ENCODE assay signal across 8 mouse cellular contexts in the genomic region with DNA sequence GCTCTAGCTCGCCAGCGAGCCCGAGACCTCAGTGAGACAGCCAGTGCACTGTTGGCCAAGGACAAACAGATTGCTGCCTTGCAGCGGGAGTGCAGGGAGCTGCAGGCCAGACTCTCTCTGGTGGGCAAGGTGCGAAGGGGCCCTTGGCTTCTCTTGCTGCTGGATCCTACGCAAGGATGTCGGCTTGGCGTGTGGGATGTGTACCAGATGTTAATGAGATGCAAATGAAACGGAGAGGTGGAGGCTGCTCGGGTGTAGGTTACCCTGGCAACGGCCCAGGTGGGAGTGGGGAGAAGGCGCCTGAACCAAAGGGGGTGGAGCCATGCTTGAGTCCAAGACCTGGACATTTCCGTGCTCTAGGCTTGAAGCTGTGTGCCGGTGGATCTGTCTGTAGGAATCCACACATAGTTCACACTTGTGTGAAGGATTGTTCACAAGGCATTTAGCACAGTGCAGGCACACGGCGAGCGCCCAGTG. TPM values are rescaled to one million over a fixed set of nuclear protein-coding genes. Genes with fewer than 3 reads are reported as not detected.
DNase-seq lines count a peak whose midpoint lies in the region; ATAC-seq and TF ChIP-seq lines count a peak whose summit lies in the region.

No protein-coding gene starts in this region.

- H3K27me3 ChIP-seq in heart, embryonic 12.5 days (replicated peaks) = peaks cover 92% of the 10 kb centered on the region
- peaks cover 85% of the 10 kb centered on the region for H3K27me3 ChIP-seq in forebrain, embryonic 10.5 days (ENCODE audit: poor library complexity, severe bottlenecking)
- no peaks in the 10 kb centered on the region for H3K27me3 ChIP-seq in kidney, adult 2 months (replicated peaks; ENCODE audit: control insufficient read depth, insufficient read depth, low read length)
- peaks cover 73% of the 10 kb centered on the region for H3K27me3 ChIP-seq in limb, embryonic 11.5 days (ENCODE audit: control insufficient read depth, insufficient read depth, low read length)
- peaks cover 10% of the 10 kb centered on the region for H3K27me3 ChIP-seq in neural tube, embryonic 15.5 days (replicated peaks)

- H3K9me3 ChIP-seq in heart, embryonic 12.5 days (replicated peaks) = no peaks in the 10 kb centered on the region
- H3K9me3 ChIP-seq in forebrain, embryonic 10.5 days = no peaks in the 10 kb centered on the region
- no peaks in the 10 kb centered on the region for H3K9me3 ChIP-seq in limb, embryonic 11.5 days (ENCODE audit: control insufficient read depth, low read length)
- H3K9me3 ChIP-seq in neural tube, embryonic 15.5 days (replicated peaks) = no peaks in the 10 kb centered on the region

- no peaks in the 10 kb centered on the region for H3K36me3 ChIP-seq in heart, embryonic 12.5 days
- H3K36me3 ChIP-seq in forebrain, embryonic 10.5 days (replicated peaks) = no peaks in the 10 kb centered on the region
- no peaks in the 10 kb centered on the region for H3K36me3 ChIP-seq in kidney, adult 2 months (ENCODE audit: control insufficient read depth, insufficient read depth, low read length)
- no peaks in the 10 kb centered on the region for H3K36me3 ChIP-seq in limb, embryonic 11.5 days (ENCODE audit: control insufficient read depth, insufficient read depth, low read length)
- peaks cover 18% of the 10 kb centered on the region for H3K36me3 ChIP-seq in neural tube, embryonic 15.5 days

- peak; percentile 22 for ATAC-seq in heart, embryonic 12.5 days (ENCODE audit: insufficient number of reproducible peaks, low FRiP score)
- peak; percentile 48; the same call in 1 of the 2 replicates for ATAC-seq in limb, embryonic 11.5 days (ENCODE audit: insufficient number of reproducible peaks, low FRiP score, low TSS enrichment, low read depth)
- ATAC-seq in neural tube, embryonic 15.5 days (ENCODE audit: low FRiP score) = peak; percentile 58

- intact Hi-C loops in heart, postnatal 10 days (cut with DNase I) = no loop called here

- peak overlapping the region; percentile 65; the same call in 1 of the 2 replicates for H3K9ac ChIP-seq in heart, embryonic 12.5 days
- H3K9ac ChIP-seq in limb, embryonic 11.5 days (ENCODE audit: low read length) = no peak overlapping the region; the same call in 1 of the 2 replicates
- peak overlapping the region; percentile 80 for H3K9ac ChIP-seq in neural tube, embryonic 15.5 days (replicated peaks)

- peak overlapping the region; percentile 87 for H3K4me2 ChIP-seq in heart, embryonic 12.5 days
- peak overlapping the region; percentile 93 for H3K4me2 ChIP-seq in limb, embryonic 11.5 days (ENCODE audit: low read depth, severe bottlenecking)
- peak overlapping the region; percentile 96 for H3K4me2 ChIP-seq in neural tube, embryonic 15.5 days

- TF ChIP-seq CTCF in kidney, adult 2 months (conservative IDR thresholded peaks at IDR 0.05; ENCODE audit: insufficient read depth, insufficient read length, low read depth, low read length) = no peak

- TF ChIP-seq POLR2A in kidney, adult 2 months (IDR thresholded peaks at IDR 0.05; ENCODE audit: low read depth, low read length) = no peak

- H3K4me3 ChIP-seq in heart, embryonic 12.5 days = peak overlapping the region; percentile 51
- H3K4me3 ChIP-seq in forebrain, embryonic 10.5 days = peak overlapping the region; percentile 72
- H3K4me3 ChIP-seq in kidney, adult 2 months (ENCODE audit: insufficient read depth, low read depth, low read length) = peak overlapping the region; percentile 43
- H3K4me3 ChIP-seq in limb, embryonic 11.5 days (ENCODE audit: low read depth, low read length) = peak overlapping the region; percentile 40
- peak overlapping the region; percentile 71 for H3K4me3 ChIP-seq in neural tube, embryonic 15.5 days (replicated peaks)

- H3K27ac ChIP-seq in heart, embryonic 12.5 days (ENCODE audit: poor library complexity, severe bottlenecking) = no peak overlapping the region
- peak overlapping the region; percentile 85 for H3K27ac ChIP-seq in forebrain, embryonic 10.5 days
- H3K27ac ChIP-seq in kidney, adult 2 months (ENCODE audit: insufficient read depth, low read depth, low read length) = no peak overlapping the region
- no peak overlapping the region for H3K27ac ChIP-seq in limb, embryonic 11.5 days (replicated peaks; ENCODE audit: low read depth, low read length)
- peak overlapping the region; percentile 86 for H3K27ac ChIP-seq in neural tube, embryonic 15.5 days (replicated peaks)

- DNase-seq in heart, postnatal 10 days = no peak
- DNase-seq in ZHBTc4 (ENCODE audit: low read depth, low spot score) = peak; percentile 95
- peak; percentile 71 for DNase-seq in forebrain, embryonic 10.5 days (ENCODE audit: extremely low spot score, low spot score)
- DNase-seq in kidney, adult 2 months = peak; percentile 55
- DNase-seq in limb, embryonic 11.5 days (ENCODE audit: low spot score) = peak; percentile 68
- DNase-seq in gastrocnemius, postnatal 25 days = no peak

- WGBS in heart, embryonic 12.5 days = 3% methylated on average over 17 of the region's 17 CpGs
- 1% methylated on average over 17 of the region's 17 CpGs for WGBS in forebrain, embryonic 10.5 days
- WGBS in kidney, adult 2 months = 3% methylated on average over 17 of the region's 17 CpGs
- 2% methylated on average over 17 of the region's 17 CpGs for WGBS in limb, embryonic 11.5 days
- 1% methylated on average over 17 of the region's 17 CpGs for WGBS in neural tube, embryonic 15.5 days

- H3K4me1 ChIP-seq in heart, embryonic 12.5 days (replicated peaks) = peaks cover 16% of the 10 kb centered on the region
- H3K4me1 ChIP-seq in forebrain, embryonic 10.5 days = peaks cover 42% of the 10 kb centered on the region
- no peaks in the 10 kb centered on the region for H3K4me1 ChIP-seq in kidney, adult 2 months (ENCODE audit: control insufficient read depth, insufficient read depth, low read length)
- peaks cover 13% of the 10 kb centered on the region for H3K4me1 ChIP-seq in limb, embryonic 11.5 days (ENCODE audit: control insufficient read depth, insufficient read depth, low read length)
- H3K4me1 ChIP-seq in neural tube, embryonic 15.5 days = peaks cover 57% of the 10 kb centered on the region

RNA-seq across cellular contexts. Expression of a gene that starts 3.2 kb away (rescaled TPM):
- 0.21 and 0.78 TPM in 2 replicates for polyA plus RNA-seq in heart, embryonic 12.5 days (2016; fragmentation: Nextera tagmentation; extraction: Ambion mirVana)
- under 1 TPM; 0.15 to 0.31 TPM for total RNA-seq in heart, postnatal 10 days (2021)
- polyA plus RNA-seq in forebrain, embryonic 10.5 days (2016; fragmentation: Nextera tagmentation; extraction: Ambion mirVana) = 11.0 and 11.1 TPM in 2 replicates
- polyA plus RNA-seq in kidney, adult 2 months (2012; rRNA removed) = 3.1 and 4.2 TPM in 2 replicates
- polyA plus RNA-seq in limb, embryonic 11.5 days (2014; fragmentation: Nextera tagmentation; extraction: Ambion mirVana) = 1.7 and 2.4 TPM in 2 replicates
- 34.5 and 43.8 TPM in 2 replicates for polyA plus RNA-seq in neural tube, embryonic 15.5 days (2015; fragmentation: Nextera tagmentation; extraction: Ambion mirVana)
- under 1 TPM in 1 of 2 experiments, not detected in 1; 0.08 TPM for total RNA-seq in gastrocnemius, postnatal 25 days (2021)

RNA-seq across cellular contexts. Expression of a gene that starts 26.2 kb away (rescaled TPM):
- 99.6 and 101 TPM in 2 replicates for polyA plus RNA-seq in heart, embryonic 12.5 days (2016; fragmentation: Nextera tagmentation; extraction: Ambion mirVana)
- 10 to 100 TPM; 50.5 to 56.9 TPM for total RNA-seq in heart, postnatal 10 days (2021)
- 153 and 160 TPM in 2 replicates for polyA plus RNA-seq in forebrain, embryonic 10.5 days (2016; fragmentation: Nextera tagmentation; extraction: Ambion mirVana)
- 96.9 and 135 TPM in 2 replicates for polyA plus RNA-seq in kidney, adult 2 months (2012; rRNA removed)
- 184 TPM in 2 replicates for polyA plus RNA-seq in limb, embryonic 11.5 days (2014; fragmentation: Nextera tagmentation; extraction: Ambion mirVana)
- polyA plus RNA-seq in neural tube, embryonic 15.5 days (2015; fragmentation: Nextera tagmentation; extraction: Ambion mirVana) = 129 and 144 TPM in 2 replicates
- total RNA-seq in gastrocnemius, postnatal 25 days (2021) = 10 to 100 TPM; 31.6 to 31.7 TPM

RNA-seq across cellular contexts. Expression of a gene that starts 29.8 kb away (rescaled TPM):
- 2.8 and 6.7 TPM in 2 replicates for polyA plus RNA-seq in heart, embryonic 12.5 days (2016; fragmentation: Nextera tagmentation; extraction: Ambion mirVana)
- total RNA-seq in heart, postnatal 10 days (2021) = not detected
- 4.5 and 5.1 TPM in 2 replicates for polyA plus RNA-seq in forebrain, embryonic 10.5 days (2016; fragmentation: Nextera tagmentation; extraction: Ambion mirVana)
- 0.05 TPM in 1 of 2 replicates, not detected in the other for polyA plus RNA-seq in kidney, adult 2 months (2012; rRNA removed)
- polyA plus RNA-seq in limb, embryonic 11.5 days (2014; fragmentation: Nextera tagmentation; extraction: Ambion mirVana) = 3.7 and 5.7 TPM in 2 replicates
- polyA plus RNA-seq in neural tube, embryonic 15.5 days (2015; fragmentation: Nextera tagmentation; extraction: Ambion mirVana) = 0.51 and 2.5 TPM in 2 replicates
- total RNA-seq in gastrocnemius, postnatal 25 days (2021) = not detected

Comparison
In these comparisons a context has a peak if more than half of its experiments do, and no peak if none do; other contexts are left out.
1. H3K27ac ChIP-seq: peak in forebrain, embryonic 10.5 days (single experiment) and neural tube, embryonic 15.5 days (single experiment); none in heart, embryonic 12.5 days (single experiment), kidney, adult 2 months (single experiment) and limb, embryonic 11.5 days (single experiment).
2. DNase-seq: peak in ZHBTc4 (single experiment), forebrain, embryonic 10.5 days (single experiment), kidney, adult 2 months (single experiment) and limb, embryonic 11.5 days (single experiment); none in heart, postnatal 10 days (0 of 2) and gastrocnemius, postnatal 25 days (single experiment).
3. Peak in every context shown above with its lines, with median percentiles within 50 percentile points of each other: ATAC-seq, H3K4me2 ChIP-seq and H3K4me3 ChIP-seq.